Mouse (Mus musculus): ENCODE data around the gene St3gal3. TPM values are rescaled to one million over a fixed set of nuclear protein-coding genes. Genes with fewer than 3 reads are reported as not detected.

St3gal3 gene
- polyA plus RNA-seq, 1 experiment from 2014 or later: 4.5 TPM

DNA sequence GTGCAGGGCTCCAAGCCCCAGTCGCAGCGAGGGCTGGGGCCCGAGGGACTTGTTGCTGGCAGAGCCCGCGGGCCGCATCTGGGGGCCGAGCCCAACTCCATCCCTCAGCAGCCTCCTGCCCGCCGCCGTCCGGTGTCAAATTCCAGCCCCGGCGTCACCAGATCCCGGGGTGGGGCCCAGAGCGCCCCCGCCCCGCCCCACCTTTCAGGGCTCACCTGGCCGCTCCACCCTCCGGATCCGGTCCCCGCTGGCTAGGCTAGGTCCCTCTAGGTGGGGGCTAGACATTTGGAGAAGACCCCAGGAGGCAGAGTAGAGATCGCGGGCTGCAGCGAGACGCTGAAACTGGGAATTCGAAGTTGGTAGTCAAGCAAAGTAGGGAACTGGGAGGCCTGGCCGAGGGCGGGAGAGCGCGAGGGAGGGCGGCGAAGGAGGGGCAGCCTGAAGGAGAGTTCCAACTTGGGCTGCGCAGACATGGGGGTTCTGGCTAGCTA is 205.3 kb downstream of the St3gal3 start, which contains the start of gene Artn:
Artn (minus strand) TSS at position 373 of the 491 bp plus-strand sequence.
- peaks cover 30% of the 10 kb centered on the region for H3K4me1 ChIP-seq (replicated peaks; ENCODE audit: control insufficient read depth, insufficient read depth, low read length)
- H3K27ac ChIP-seq (ENCODE audit: low read depth, low read length): peak within 1 kb of the TSS; percentile 57
- peak within 1 kb of the TSS; percentile 95 for H3K4me2 ChIP-seq
- WGBS: 3% methylated on average over 33 of the region's 33 CpGs
- DNase-seq (ENCODE audit: low spot score): peak; percentile 65
- H3K9ac ChIP-seq (ENCODE audit: low read depth, low read length): peak within 1 kb of the TSS; percentile 35
- peaks cover 3% of the 10 kb centered on the region; the same call in 1 of the 2 replicates for H3K9me3 ChIP-seq (ENCODE audit: control insufficient read depth, low read length)
- no peaks in the 10 kb centered on the region for H3K36me3 ChIP-seq (ENCODE audit: control insufficient read depth, insufficient read depth, low read length)
- peak within 1 kb of the TSS; percentile 40 for H3K4me3 ChIP-seq (ENCODE audit: low read depth, low read length)
- peak; percentile 8; the same call in 1 of the 2 replicates for ATAC-seq (replicated peaks; ENCODE audit: low FRiP score)
- H3K27me3 ChIP-seq (replicated peaks; ENCODE audit: control insufficient read depth, insufficient read depth, low read length): peaks cover 56% of the 10 kb centered on the region

DNA sequence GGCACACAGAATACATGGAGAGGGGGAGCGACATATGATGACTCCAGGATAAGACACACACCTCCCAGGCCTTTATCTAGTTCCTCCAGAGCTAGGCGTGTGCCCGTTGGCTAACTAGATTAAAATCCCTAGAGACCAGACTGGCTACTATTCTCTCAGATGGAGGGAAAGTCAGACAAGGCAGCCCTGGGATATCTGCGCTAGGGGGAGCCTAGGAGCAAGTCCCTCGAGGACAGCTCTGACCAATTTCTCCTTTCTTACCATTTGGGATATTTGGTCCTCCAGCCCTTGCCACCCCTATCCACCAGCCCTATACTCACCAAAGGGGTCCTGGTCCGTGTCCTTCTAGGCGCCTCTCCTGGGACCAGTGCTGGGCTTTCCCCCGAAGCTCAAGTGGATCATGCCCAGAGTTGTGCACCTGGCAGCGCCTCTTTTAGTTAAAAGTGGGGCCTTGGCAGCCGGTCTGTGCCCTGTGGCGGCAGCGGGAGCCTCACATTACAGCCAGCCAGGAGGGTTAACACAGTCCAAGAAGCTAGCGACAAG is 205.9 kb downstream of the St3gal3 start:
- peak; percentile 88 for ATAC-seq (replicated peaks; ENCODE audit: low FRiP score)
- Histone ChIP-seq H3K4me1 (replicated peaks; ENCODE audit: control insufficient read depth, insufficient read depth, low read length) (peaks cover 30% of the 10 kb centered on the region), H3K27ac (ENCODE audit: low read depth, low read length) (peak overlapping the region; percentile 57)

DNA sequence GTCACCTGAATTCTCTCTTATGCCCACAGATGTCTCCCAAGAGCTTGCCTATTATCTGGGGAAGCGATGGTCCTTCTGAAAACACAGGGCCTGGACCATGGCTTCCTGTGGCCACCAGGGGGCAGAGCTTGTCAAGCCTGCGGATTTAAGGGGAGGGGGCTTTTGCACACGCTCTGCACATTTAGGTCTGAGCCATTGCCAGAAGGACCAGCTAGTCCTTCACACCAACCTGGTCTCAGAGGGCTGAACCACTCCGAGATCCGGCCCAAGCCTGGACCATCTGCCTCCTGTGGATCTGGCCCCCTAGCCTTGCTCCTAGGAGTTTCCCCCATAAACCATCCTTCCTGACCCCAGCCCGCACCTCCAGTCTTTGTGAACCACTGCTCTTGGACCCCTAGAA is 206.5 kb downstream of the St3gal3 start:
- Histone ChIP-seq H3K4me2 (peak overlapping the region; percentile 95), H3K36me3 (ENCODE audit: control insufficient read depth, insufficient read depth, low read length) (no peaks in the 10 kb centered on the region), H3K27ac (ENCODE audit: low read depth, low read length) (peak overlapping the region; percentile 57; the same call in 1 of the 2 replicates), H3K27me3 (replicated peaks; ENCODE audit: control insufficient read depth, insufficient read depth, low read length) (peaks cover 56% of the 10 kb centered on the region), H3K9ac (ENCODE audit: low read depth, low read length) (no peak overlapping the region), H3K4me3 (ENCODE audit: low read depth, low read length) (no peak overlapping the region), H3K4me1 (replicated peaks; ENCODE audit: control insufficient read depth, insufficient read depth, low read length) (peaks cover 30% of the 10 kb centered on the region), H3K9me3 (ENCODE audit: control insufficient read depth, low read length) (peaks cover 3% of the 10 kb centered on the region; the same call in 1 of the 2 replicates)
- peak; percentile 61 for ATAC-seq (replicated peaks; ENCODE audit: low FRiP score)
- DNase-seq (ENCODE audit: low spot score): peak; percentile 53
- 11% methylated on average over 6 of the region's 6 CpGs for WGBS

More for the DNA sequence above, 205.9 kb downstream of the St3gal3 start:
- 1% methylated on average over 13 of the region's 13 CpGs for WGBS
- Histone ChIP-seq H3K36me3 (ENCODE audit: control insufficient read depth, insufficient read depth, low read length) (no peaks in the 10 kb centered on the region), H3K4me3 (ENCODE audit: low read depth, low read length) (peak overlapping the region; percentile 40), H3K9ac (ENCODE audit: low read depth, low read length) (peak overlapping the region; percentile 35), H3K27me3 (replicated peaks; ENCODE audit: control insufficient read depth, insufficient read depth, low read length) (peaks cover 56% of the 10 kb centered on the region), H3K4me2 (peak overlapping the region; percentile 95), H3K9me3 (ENCODE audit: control insufficient read depth, low read length) (peaks cover 3% of the 10 kb centered on the region; the same call in 1 of the 2 replicates)
- DNase-seq (ENCODE audit: low spot score): peak; percentile 66

DNA sequence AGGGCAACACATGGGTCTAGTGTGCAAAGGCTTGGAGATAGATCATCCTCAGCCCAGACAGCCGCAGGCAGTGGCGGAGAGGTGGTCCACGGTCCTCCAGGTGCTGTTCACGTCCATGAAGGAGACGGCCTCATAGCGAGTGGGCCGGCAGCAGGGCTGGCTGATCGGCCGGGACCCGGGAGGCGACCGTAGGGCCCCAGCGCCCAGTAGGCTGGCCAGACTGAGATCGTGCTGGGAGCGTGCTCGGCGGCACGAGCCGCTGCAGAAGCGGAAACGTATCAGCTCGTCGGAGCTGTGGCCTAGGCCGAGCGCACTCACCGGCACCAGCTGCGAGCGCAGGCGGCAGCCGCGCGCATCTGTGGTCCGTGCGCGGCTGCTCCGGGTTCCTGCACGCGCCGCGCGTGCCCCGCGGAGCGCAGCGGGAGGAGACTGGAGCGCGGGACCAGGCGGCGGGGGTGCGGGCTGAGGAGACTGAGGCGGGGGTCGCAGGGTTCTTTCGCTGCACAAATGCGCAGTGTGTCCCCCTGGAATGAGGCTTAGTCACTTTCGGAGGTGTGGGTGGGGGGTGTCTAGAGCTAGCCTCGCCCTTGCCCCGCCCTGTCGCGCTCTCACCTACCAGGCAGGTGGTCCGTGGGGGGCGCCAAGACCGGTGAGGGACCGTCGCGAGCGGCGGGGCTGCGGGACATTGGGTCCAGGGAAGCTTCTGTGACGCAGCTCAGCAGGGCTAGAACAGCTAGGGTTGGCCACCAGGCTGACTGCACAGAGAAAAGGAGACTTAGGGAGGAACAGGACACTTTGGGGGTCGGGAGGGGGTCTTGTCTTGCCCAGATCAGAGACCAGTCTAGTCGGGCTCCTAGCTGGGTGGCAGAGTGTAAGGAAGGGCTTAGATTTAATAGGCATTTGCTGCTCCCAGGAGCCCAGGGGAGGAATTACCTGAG is 207.9 kb downstream of the St3gal3 start:
- Histone ChIP-seq H3K27me3 (replicated peaks; ENCODE audit: control insufficient read depth, insufficient read depth, low read length) (peaks cover 56% of the 10 kb centered on the region), H3K36me3 (ENCODE audit: control insufficient read depth, insufficient read depth, low read length) (no peaks in the 10 kb centered on the region), H3K4me2 (peak overlapping the region; percentile 95), H3K4me3 (ENCODE audit: low read depth, low read length) (peak overlapping the region; percentile 58), H3K27ac (ENCODE audit: low read depth, low read length) (no peak overlapping the region), H3K9me3 (ENCODE audit: control insufficient read depth, low read length) (peaks cover 3% of the 10 kb centered on the region; the same call in 1 of the 2 replicates), H3K4me1 (replicated peaks; ENCODE audit: control insufficient read depth, insufficient read depth, low read length) (peaks cover 30% of the 10 kb centered on the region), H3K9ac (ENCODE audit: low read depth, low read length) (peak overlapping the region; percentile 59)
- DNase-seq (ENCODE audit: low spot score): peak; percentile 59
- 0 out of 2 replicates have a peak, but pooled peaks have one; percentile 13 for ATAC-seq (replicated peaks; ENCODE audit: low FRiP score)
- WGBS: 3% methylated on average over 71 of the region's 71 CpGs

DNA sequence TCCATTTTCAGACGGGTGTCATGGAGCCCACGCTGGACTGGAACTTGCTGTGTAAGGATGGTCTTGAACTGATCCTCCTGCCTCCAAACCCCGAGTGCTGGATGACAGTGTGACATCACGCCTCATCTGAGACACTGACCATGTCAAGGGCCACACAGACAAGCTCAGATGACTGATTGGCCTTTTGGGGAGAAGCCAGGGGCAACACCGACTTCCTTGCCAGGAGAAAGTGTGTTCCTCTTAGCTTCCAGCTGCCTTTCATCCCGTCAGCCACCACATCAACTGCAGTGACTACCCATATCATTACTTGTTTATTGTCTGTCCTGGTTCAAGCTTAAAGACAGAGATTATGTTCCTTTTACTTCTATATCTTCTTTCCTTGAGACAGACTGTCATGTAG is 209.8 kb downstream of the St3gal3 start:
- H3K4me3 ChIP-seq (ENCODE audit: low read depth, low read length): no peak overlapping the region
- H3K9ac ChIP-seq (ENCODE audit: low read depth, low read length): no peak overlapping the region
- no peaks in the 10 kb centered on the region for H3K36me3 ChIP-seq (ENCODE audit: control insufficient read depth, insufficient read depth, low read length)
- peaks cover 51% of the 10 kb centered on the region for H3K27me3 ChIP-seq (replicated peaks; ENCODE audit: control insufficient read depth, insufficient read depth, low read length)
- no peak overlapping the region for H3K4me2 ChIP-seq
- ATAC-seq (replicated peaks; ENCODE audit: low FRiP score) (no peak), DNase-seq (ENCODE audit: low spot score) (no peak)
- peaks cover 30% of the 10 kb centered on the region for H3K4me1 ChIP-seq (replicated peaks; ENCODE audit: control insufficient read depth, insufficient read depth, low read length)
- no peak overlapping the region for H3K27ac ChIP-seq (ENCODE audit: low read depth, low read length)
- WGBS: 49% methylated on average over 5 of the region's 6 CpGs
- no peaks in the 10 kb centered on the region for H3K9me3 ChIP-seq (ENCODE audit: control insufficient read depth, low read length)

DNA sequence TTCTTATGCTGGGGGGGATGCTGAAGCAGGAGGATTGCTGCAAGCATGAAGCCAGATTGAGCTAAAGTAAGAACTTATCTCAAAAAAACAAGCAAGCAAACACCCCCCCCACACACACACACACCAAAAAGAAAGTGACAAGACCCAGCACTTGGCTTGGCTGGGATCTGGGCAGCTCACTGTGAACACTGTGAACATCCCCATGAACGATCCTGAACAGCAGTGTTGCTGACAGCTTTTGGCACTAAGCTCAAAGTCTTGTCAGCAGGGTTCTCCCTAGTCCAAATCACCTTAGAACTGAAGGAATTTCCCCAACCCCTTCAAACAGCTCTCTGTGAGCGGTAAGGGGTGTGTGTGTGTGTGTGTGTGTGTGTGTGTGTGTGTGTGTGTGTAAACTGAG is 211.3 kb downstream of the St3gal3 start:
- Histone ChIP-seq H3K4me2 (no peak overlapping the region), H3K36me3 (ENCODE audit: control insufficient read depth, insufficient read depth, low read length) (no peaks in the 10 kb centered on the region), H3K27me3 (replicated peaks; ENCODE audit: control insufficient read depth, insufficient read depth, low read length) (peaks cover 39% of the 10 kb centered on the region)

DNA sequence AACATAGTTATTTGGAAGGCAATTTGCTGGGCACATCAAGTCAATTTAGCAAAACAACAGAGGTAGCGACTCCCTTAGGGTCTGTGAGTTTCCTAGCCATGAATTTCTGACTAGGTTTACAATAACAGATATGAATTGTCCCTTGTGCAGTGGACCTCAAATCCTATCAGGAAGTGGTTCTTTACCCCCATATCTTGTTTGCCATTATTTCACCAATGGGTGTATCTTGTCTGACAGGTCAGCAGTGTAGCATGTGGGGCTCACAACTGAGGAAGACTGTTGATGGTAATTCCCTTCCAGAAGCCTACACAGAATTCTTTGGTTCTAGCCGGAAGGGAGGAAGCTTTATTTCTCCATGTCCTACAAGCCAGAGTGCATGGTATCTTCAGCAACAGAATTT is 213.4 kb downstream of the St3gal3 start:
- H3K4me3 ChIP-seq (ENCODE audit: low read depth, low read length): no peak overlapping the region
- WGBS: 87% methylated on average over 2 of the region's 2 CpGs

More for the DNA sequence above, 211.3 kb downstream of the St3gal3 start:
- Histone ChIP-seq H3K27ac (ENCODE audit: low read depth, low read length) (no peak overlapping the region), H3K9me3 (ENCODE audit: control insufficient read depth, low read length) (no peaks in the 10 kb centered on the region), H3K4me1 (replicated peaks; ENCODE audit: control insufficient read depth, insufficient read depth, low read length) (peaks cover 16% of the 10 kb centered on the region), H3K9ac (ENCODE audit: low read depth, low read length) (no peak overlapping the region), H3K4me3 (ENCODE audit: low read depth, low read length) (no peak overlapping the region)
- DNase-seq (ENCODE audit: low spot score): no peak
- ATAC-seq (replicated peaks; ENCODE audit: low FRiP score): no peak
- 78% methylated on average over 2 of the region's 2 CpGs for WGBS

DNA sequence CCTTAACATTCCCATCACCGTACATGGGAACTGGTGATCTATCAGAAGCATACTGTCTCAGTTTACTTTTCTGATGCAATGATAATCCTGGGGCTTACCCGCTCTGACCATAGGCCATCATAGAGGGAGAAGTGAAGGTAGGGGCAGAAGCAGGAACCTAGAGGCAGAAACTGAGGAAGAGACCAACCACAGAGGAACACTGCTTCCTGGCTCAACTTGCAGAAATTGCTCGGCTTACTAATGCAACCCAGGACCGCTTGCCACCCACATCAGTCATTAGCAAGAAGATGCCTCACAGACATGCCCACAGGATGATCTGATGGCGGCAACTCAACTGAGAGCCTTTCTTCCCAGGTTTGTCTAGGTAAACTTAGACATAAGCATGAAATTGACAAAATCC is 216.0 kb downstream of the St3gal3 start:
- no peak overlapping the region for H3K4me3 ChIP-seq (ENCODE audit: low read depth, low read length)

More for the DNA sequence above, 213.4 kb downstream of the St3gal3 start:
- no peak overlapping the region for H3K4me2 ChIP-seq
- peaks cover 18% of the 10 kb centered on the region for H3K27me3 ChIP-seq (replicated peaks; ENCODE audit: control insufficient read depth, insufficient read depth, low read length)
- H3K36me3 ChIP-seq (ENCODE audit: control insufficient read depth, insufficient read depth, low read length): no peaks in the 10 kb centered on the region
- no peak overlapping the region for H3K27ac ChIP-seq (ENCODE audit: low read depth, low read length)
- ATAC-seq (replicated peaks; ENCODE audit: low FRiP score): no peak
- peaks cover 13% of the 10 kb centered on the region for H3K4me1 ChIP-seq (replicated peaks; ENCODE audit: control insufficient read depth, insufficient read depth, low read length)
- no peak for DNase-seq (ENCODE audit: low spot score)
- H3K9me3 ChIP-seq (ENCODE audit: control insufficient read depth, low read length): no peaks in the 10 kb centered on the region
- H3K9ac ChIP-seq (ENCODE audit: low read depth, low read length): no peak overlapping the region

More for the DNA sequence above, 216.0 kb downstream of the St3gal3 start:
- H3K4me1 ChIP-seq (replicated peaks; ENCODE audit: control insufficient read depth, insufficient read depth, low read length): peaks cover 22% of the 10 kb centered on the region
- WGBS: 60% methylated on average over 5 of the region's 5 CpGs
- H3K27ac ChIP-seq (ENCODE audit: low read depth, low read length): no peak overlapping the region
- no peak for DNase-seq (ENCODE audit: low spot score)
- ATAC-seq (replicated peaks; ENCODE audit: low FRiP score): no peak
- no peaks in the 10 kb centered on the region for H3K9me3 ChIP-seq (ENCODE audit: control insufficient read depth, low read length)
- no peak overlapping the region for H3K9ac ChIP-seq (ENCODE audit: low read depth, low read length)
- 0 out of 2 replicates have a peak, but pooled peaks cover 2% of the 10 kb centered on the region for H3K27me3 ChIP-seq (replicated peaks; ENCODE audit: control insufficient read depth, insufficient read depth, low read length)
- no peak overlapping the region for H3K4me2 ChIP-seq
- no peaks in the 10 kb centered on the region for H3K36me3 ChIP-seq (ENCODE audit: control insufficient read depth, insufficient read depth, low read length)
